Mouse (Mus musculus): Measurements from ENCODE around the gene Acaca.

Gene Acaca

DNA sequence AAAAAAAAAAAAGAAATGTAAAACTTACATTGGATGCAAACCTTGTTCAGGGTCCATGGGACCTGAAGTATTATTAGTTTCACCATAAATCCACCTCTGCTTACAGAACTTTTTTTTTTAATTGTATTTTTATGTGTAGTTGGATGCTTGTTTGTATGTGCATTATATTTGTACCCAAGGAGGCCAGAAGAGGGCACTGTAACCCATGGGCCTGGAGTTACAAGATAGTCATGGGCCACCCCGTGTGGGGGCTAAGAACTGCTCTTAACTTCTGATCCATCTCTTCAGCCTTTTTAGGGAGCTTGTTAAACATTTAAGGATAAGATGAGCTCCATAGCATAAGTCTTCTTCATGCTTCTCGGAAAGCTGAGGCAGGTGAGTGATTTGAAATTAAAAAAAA is 21.4 kb downstream of the Acaca start:
- no peak for DNase-seq

GRCm38 (mm10) chr11:84156535-84157262 is 27.2 kb downstream of the Acaca start:
- no peak for DNase-seq

DNA sequence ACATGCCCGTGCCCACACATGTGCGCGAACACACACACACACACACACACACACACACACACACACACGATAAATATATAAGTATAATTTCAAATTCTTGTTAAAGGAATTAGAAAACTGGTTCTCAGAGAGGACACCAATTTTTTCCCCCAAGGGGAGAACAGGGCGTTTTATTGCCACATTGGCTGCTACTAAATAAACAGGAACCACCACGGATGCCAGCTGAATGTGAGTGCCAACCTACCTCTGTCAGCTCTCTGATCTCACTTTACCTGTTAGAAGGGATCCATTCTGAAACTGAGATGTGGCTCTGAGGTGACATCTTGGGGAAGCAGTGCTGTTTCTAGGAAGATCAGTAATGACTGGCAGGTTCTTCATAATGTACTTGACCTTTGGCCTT is 34.7 kb downstream of the Acaca start:
- no peak for DNase-seq

DNA sequence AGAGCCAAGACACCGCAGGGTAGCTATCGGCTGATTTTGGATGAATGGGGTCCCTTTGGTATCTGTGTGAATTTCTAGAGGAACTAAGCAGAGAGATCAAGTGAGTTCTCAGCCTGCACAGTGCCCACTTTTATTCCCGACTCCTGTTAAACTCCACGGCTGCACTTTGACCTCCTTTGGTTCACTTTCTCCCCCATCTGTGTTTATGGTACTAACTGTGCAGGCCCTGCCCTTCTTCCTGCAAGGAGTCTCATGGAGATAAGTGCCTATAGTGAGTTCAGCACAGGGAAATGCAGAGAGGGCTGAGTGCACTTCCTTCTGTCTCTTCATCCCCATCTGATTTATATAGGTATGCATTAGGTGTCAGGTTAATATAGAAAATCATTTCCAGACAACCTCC is 35.1 kb downstream of the Acaca start:
- DNase-seq: no peak

DNA sequence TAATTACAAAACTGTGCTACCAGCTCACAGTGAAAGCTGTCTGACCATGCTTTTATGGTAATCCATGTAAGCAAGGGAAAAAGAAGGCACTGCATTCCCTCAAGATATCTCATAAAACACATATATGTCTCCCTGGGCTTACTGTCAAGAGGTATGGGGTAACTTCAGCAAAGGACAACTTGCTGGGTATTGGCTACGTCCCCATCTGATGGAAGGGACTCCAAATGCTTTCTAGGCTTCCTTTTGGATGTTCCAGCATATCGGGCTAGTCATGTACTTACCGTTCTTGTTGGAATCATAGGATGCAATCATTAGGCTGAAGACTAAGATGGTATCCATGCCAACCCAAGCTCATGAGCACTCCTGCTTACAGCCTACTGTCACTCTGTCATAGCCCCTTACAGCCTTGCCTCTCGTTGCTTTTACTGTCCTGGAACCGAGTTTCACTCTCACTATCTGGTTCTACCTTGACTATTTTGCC is 37.6 kb downstream of the Acaca start, which contains the start of gene Gm11437:
TSS of gene Gm11437 (minus strand) at position 431 of the 481 bp plus-strand sequence.
- no peak for DNase-seq

DNA sequence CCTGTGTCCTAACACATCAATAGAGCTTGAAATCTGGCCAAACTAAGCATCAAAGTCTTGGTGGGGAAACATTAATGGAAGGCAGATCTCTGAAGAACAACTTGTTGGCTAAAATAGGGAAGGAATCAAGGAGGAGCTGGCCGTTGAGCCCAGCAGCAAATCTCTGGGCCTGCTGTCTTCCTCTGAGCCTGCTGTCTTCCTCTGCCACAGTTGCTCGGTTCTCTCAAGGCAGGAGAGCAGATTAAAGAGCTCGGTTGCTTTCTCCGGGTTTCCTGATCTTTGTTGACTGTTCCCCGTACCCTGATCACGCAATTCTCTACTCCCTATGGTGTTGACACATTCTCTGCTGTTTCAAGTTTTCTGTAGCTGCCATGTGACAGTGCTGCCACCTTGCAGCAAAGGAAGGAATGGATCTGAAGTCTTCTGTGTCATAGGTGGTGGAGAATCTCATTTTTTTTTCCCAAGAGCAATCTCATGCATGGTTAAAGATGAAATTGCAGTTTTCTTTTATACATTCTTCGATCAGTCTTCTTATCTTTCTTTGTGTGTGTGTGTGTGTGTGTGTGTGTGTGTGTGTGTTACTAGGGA is 39.3 kb downstream of the Acaca start:
- DNase-seq: peak; percentile 18 to 45

DNA sequence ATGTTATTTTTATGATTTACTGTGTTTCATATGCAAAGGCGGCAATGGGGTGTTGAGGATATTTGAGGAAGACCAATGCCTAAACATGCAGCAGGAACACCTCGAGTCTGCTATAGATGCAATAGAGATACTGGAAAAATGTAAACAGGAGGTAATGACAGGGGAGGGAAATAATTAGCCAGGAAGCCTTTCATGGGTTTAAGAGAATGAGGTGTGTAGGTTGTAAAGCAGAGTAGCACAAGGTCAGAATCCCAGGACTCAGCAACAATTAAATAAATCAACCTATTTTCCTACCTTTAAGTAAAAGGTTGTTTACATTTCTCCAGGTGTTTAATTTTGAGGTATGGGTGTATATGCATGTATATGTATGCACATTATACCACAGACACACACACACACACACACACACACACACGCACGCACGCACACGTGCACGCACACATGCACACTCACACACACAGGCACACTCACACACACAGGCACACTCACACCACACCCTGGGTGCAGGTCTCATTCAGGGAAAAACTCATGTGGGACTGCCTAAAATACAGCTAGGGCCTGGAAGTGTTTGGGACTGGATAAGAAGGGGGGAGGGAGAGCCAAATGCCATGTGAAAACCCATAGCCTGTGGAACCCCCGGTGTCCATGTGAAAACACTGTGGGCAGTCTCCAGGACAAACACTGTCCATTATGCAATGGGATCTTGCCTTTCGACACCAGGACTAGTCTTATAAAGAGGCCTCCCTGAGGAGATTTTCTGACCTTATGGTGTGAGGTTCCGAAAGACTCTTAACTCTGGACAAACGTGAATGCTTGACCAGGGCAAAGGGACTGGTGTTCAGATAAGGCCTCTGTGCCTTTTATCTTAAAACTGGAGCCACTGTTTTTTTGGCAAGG is 43.3 kb downstream of the Acaca start:
- DNase-seq: no peak

GRCm38 (mm10) chr11:84178571-84178970 is 49.1 kb downstream of the Acaca start:
- no peak for DNase-seq

DNA sequence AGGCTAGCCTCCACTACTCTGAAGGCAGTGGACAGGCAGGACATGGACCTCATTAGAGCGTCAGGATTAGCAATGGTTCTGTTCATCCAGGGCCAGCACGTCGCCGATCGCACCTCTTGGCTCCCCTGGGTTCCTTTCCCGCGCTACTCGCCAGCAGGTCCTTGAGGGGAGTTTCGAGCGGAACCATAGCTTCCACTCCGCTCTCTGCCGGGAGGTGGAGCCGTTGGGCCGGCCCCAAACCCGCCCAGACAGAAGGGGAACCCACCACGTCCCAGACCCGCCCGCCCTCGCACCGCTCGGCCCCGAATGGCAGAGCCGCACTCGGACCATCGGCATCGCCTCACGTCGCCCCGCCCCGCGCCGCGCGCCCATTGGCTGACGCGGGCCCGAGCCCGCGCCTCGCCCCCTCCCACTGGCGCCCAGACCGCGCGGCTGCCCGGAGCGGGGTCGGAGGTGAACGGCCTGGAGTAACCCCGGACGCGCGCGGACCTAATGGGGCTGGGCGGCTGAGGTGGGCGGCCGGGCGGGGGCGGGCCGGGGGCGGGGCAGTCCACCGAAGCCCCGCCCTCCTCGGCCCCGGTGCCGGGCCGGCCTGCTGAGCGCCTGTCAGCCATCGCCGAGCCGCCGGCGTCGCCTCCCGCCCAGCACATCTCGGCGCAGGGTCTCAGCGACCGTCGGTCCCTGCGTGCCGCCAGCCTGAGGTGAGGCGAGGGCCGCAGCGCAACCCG is 49.9 kb downstream of the Acaca start:
- peak; percentile 90 to 95 for DNase-seq

- DNase-seq: peak; percentile 57 to 62
Observed at GRCm38 (mm10) chr11:84179954-84180598, 50.6 kb downstream of the Acaca start.

DNA sequence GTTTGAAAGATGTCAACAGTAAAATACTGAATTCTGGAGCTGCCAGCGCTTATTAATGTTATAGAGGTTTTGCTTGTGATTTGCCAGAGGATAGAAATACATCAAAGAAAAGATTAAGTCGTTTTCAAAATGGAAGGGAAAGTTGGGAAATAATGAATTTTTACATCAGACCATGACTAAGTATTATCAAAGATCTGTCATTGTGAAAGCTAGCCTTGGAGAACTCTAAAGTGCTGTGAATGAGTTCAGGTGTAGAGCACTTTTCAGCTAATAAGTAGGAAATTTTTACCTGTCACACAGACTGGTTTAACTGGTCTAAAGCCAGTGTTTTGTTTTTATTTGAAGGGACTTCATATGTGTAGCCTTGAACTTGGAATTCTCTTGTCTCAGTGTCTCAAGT is 51.8 kb downstream of the Acaca start:
- no peak for DNase-seq

DNA sequence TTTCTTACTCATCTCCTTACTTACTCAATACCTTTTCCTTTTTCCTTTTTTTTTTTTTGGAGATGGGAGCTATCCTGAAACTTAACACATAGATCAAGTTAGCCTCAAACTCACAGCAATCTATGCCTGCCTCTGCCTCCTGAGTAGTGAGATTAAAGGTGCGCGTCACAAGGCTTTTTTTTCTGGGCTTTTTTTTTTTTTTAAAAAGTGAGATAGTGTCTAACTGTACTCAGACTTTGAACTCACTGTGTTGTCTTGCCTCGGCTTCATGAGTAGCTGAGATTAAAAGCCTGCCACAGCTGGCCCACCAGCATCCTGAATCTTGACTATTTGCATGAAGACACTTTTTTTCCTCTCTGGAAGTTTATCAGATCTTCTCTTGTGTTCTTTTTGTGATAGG is 59.1 kb downstream of the Acaca start:
- DNase-seq: no peak

- no peak for DNase-seq
Observed at GRCm38 (mm10) chr11:84190581-84191233, 61.2 kb downstream of the Acaca start.

DNA sequence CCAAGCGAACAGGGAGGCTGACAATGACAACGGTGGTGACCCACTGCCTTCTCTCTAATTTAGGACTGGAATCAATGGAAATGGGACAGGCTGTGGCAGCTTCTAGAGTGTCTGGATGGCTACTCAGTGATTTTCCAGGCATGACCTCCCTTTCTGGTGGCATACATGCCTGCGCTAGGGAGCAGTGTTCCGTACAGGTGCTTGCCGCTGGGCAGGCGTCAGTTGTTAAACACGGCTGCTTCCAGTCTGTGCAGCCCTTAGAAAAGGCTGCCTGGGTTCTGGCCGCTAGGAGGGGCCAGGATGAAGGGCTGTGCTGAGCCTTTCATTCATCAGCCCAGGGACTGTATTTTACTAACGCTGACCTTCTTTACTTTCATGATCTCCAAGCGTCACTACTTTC is 63.8 kb downstream of the Acaca start:
- no peak for DNase-seq

GRCm38 (mm10) chr11:84194751-84195150 is 65.3 kb downstream of the Acaca start:
- DNase-seq: no peak

- DNase-seq: peak; percentile 8 to 9
Observed at GRCm38 (mm10) chr11:84197607-84198402, 68.3 kb downstream of the Acaca start.

DNA sequence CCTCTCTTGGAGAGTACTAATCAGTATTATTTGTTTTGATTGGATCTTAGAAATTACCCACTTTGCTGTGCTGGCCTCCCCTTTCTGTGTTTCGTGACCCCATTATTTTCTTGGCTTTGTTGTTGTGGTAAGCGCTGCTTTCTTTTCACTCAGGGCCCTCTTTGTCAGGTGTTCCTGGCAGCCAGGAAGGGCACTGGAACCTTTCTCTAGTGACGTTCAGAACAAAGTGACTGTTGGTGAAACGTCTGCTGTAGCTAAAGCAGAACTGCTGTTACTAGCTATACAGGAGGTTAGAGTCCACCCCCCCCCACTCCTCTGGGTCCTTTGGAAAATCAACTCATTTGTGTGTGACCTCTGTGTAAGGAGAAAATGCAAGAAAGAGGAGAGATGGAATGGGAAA is 76.3 kb downstream of the Acaca start:
- DNase-seq: no peak

- no peak for DNase-seq
Observed at GRCm38 (mm10) chr11:84210876-84211275, 81.4 kb downstream of the Acaca start.

DNA sequence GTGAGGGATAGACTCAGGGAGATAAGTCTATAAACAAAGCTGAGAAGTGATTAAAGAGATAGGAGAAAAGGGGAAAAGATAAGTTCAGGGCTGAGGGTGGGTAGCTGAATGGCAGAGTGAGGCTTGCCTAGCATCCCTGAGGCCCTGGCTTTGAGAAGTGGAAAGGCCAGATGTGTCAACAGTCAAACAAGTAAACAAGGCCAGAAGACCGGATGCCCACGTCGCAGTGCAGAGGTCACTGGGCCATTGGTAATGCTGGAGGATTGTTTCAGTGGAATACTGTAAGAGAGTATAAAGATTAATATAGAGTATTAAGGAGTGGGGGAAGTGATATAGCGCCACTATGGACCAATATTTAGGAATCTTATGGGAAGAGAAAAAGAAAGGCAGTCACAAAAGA is 89.5 kb downstream of the Acaca start:
- no peak for DNase-seq

DNA sequence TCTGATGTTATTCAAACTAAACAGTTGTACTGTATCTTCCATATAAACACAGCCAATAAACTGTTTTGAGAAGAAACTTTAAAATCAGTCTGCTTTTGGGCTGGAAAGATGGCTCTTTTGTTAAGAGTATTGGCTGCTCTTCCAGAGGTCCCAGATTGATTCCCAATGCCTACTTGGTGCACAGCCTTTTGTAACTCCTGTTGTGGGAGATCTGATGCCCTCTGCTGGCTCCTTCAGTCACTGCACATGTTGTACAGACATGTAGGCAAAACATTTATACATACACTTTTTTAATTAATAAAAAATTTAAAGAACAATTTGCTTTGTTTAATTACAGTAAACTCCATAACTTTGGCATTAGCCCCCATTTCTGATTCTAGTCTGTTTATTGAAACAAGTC is 114.1 kb downstream of the Acaca start:
- DNase-seq: peak; percentile 51

GRCm38 (mm10) chr11:84247370-84247769 is 117.9 kb downstream of the Acaca start:
- DNase-seq: no peak

Measured in cerebellum, postnatal 36 days (tissue).